Mouse (Mus musculus) myocyte (in vitro differentiated cells): ENCODE results near the gene Tbl1x. TPM values are rescaled to one million over a fixed set of nuclear protein-coding genes. Genes with fewer than 3 reads are reported as not detected.

Source experiments
- H3K27me3 ChIP-seq: one replicate; pipeline ENCODE4 v1.6.1; 2011; ENCODE audit not compliant: control insufficient read depth, insufficient read depth, insufficient read length
- H3K36me3 ChIP-seq: one replicate; pipeline ENCODE4 v1.6.1; 2011; ENCODE audit not compliant: control insufficient read depth, insufficient read depth
- H3K4me2 ChIP-seq: one replicate; pipeline ENCODE4 v1.6.1; 2011; ENCODE audit warnings: low read depth, control low read depth
- H3K4me3 ChIP-seq: one replicate; pipeline ENCODE4 v1.5.1; 2011; ENCODE audit warnings: mild to moderate bottlenecking, control low read depth, moderate library complexity
- H3K79me2 ChIP-seq: one replicate; pipeline ENCODE4 v1.6.1; 2011; ENCODE audit not compliant: control insufficient read depth, insufficient read depth
- H3ac ChIP-seq: one replicate; pipeline ENCODE4 v1.6.1; 2011; ENCODE audit not compliant: control insufficient read depth, insufficient read length
- CEBPB ChIP-seq: IDR thresholded peaks from 2 replicates; pipeline ENCODE4 v1.6.1; 2011; ENCODE audit warnings: mild to moderate bottlenecking, moderate library complexity; ENCODE audit not compliant: poor library complexity, insufficient read depth, severe bottlenecking
- E2F4 ChIP-seq: IDR thresholded peaks from one replicate; pipeline ENCODE4 v1.6.1; 2011; ENCODE audit warnings: mild to moderate bottlenecking, control low read depth, moderate library complexity; ENCODE audit not compliant: insufficient read depth
- MAX ChIP-seq: IDR thresholded peaks from one replicate; pipeline ENCODE4 v1.6.1; 2011; ENCODE audit warnings: low read depth, mild to moderate bottlenecking, control low read depth
- MYOD1 ChIP-seq, 3 experiments: IDR thresholded peaks; one replicate each; pipeline ENCODE4 v1.6.1; 2011; ENCODE audit warnings: control low read depth in 2 of 3, low read depth in 2 of 3, mild to moderate bottlenecking in 2 of 3, moderate library complexity in 1 of 3; ENCODE audit not compliant: insufficient read length in 2 of 3, control insufficient read depth in 1 of 3
- MYOG ChIP-seq, 3 experiments: IDR thresholded peaks; one replicate each; pipeline ENCODE4 v1.6.1; 2011; ENCODE audit warnings: control low read depth in 2 of 3, low read depth in 2 of 3, mild to moderate bottlenecking in 2 of 3; ENCODE audit not compliant: insufficient read length in 2 of 3, control insufficient read depth in 1 of 3, insufficient read depth in 1 of 3
- POLR2A ChIP-seq: IDR thresholded peaks from one replicate; pipeline ENCODE4 v1.6.1; 2011; ENCODE audit warnings: low read depth, mild to moderate bottlenecking, control low read depth, moderate library complexity; ENCODE audit not compliant: insufficient read length
- POLR2AphosphoS2 ChIP-seq: IDR thresholded peaks from one replicate; pipeline ENCODE4 v1.6.1; 2011; ENCODE audit warnings: low read depth, control low read depth; ENCODE audit not compliant: insufficient read length
- REST ChIP-seq: IDR thresholded peaks from one replicate; pipeline ENCODE4 v1.6.1; 2011; ENCODE audit warnings: mild to moderate bottlenecking, control low read depth, moderate library complexity; ENCODE audit not compliant: insufficient read depth, insufficient read length
- SRF ChIP-seq: IDR thresholded peaks from one replicate; pipeline ENCODE4 v1.6.1; 2011; ENCODE audit warnings: low read depth; ENCODE audit not compliant: control insufficient read depth, insufficient read length
- TCF12 ChIP-seq: IDR thresholded peaks from one replicate; pipeline ENCODE4 v1.6.1; 2011; ENCODE audit warnings: mild to moderate bottlenecking, control low read depth; ENCODE audit not compliant: poor library complexity, insufficient read depth, severe bottlenecking
- TCF3 ChIP-seq: IDR thresholded peaks from one replicate; pipeline ENCODE4 v1.6.1; 2011; ENCODE audit warnings: low read depth, control low read depth; ENCODE audit not compliant: insufficient read length
- USF1 ChIP-seq: IDR thresholded peaks from one replicate; pipeline ENCODE4 v1.6.1; 2011; ENCODE audit warnings: low read depth, mild to moderate bottlenecking, control low read depth, moderate library complexity
- polyA plus RNA-seq: library from polyadenylated mRNA; unstranded; fragments of >200 nt; fragmentation: generic; extraction: Trizol; gene quantifications from one replicate; pipeline ENCODE4 v1.2.1, GENCODE M21; 2012; ENCODE audit warnings: missing spikeins

Tbl1x gene
- polyA plus RNA-seq, 1 experiment = 31.6 TPM

DNA sequence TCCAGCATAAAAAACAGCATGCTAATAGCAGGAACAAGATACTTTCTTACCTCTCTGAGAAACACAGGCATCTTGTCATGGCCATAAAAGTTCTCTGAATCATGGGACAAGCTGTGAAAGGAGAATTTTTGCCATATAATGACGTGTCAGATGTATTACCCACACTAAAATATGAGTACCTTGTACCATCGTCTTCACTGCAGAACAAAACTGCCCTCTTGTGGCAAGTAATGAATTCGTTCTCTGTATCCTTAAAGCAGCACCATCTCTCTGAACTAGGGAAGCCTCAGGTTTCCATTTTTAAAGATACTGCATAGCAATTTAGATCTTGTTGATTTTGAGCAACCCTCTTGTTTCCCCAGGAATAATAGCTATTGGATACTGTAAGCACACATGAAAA, 127.3 kb downstream of the Tbl1x start:
- Histone ChIP-seq H3K4me3 (no peak overlapping the region), H3K27me3 (no peaks in the 10 kb centered on the region), H3ac (no peak overlapping the region), H3K4me2 (no peak overlapping the region), H3K36me3 (no peaks in the 10 kb centered on the region), H3K79me2 (peaks cover 15% of the 10 kb centered on the region)
- TF ChIP-seq SRF (no peak), MAX (no peak)

GRCm38 (mm10) chrX:77640301-77640700, 129.5 kb downstream of the Tbl1x start:
- Histone ChIP-seq H3K4me3 (no peak overlapping the region), H3K36me3 (no peaks in the 10 kb centered on the region), H3K4me2 (no peak overlapping the region), H3ac (no peak overlapping the region), H3K79me2 (peaks cover 13% of the 10 kb centered on the region), H3K27me3 (no peaks in the 10 kb centered on the region)
- TF ChIP-seq POLR2A (no peak), USF1 (no peak), SRF (no peak), POLR2AphosphoS2 (no peak), TCF12 (no peak), MYOD1 (IDR thresholded peaks at IDR 0.05; ENCODE audit: control insufficient read depth in 1 of 3, insufficient read length in 2 of 3, low read depth in 2 of 3) (no peak), REST (no peak), TCF3 (no peak), MAX (no peak), MYOG (IDR thresholded peaks at IDR 0.05; ENCODE audit: control insufficient read depth in 1 of 3, insufficient read depth in 1 of 3, insufficient read length in 2 of 3, low read depth in 2 of 3) (no peak), CEBPB (no peak), E2F4 (no peak)

GRCm38 (mm10) chrX:77646164-77646563, 135.4 kb downstream of the Tbl1x start:
- Histone ChIP-seq H3K4me3 (no peak overlapping the region), H3K4me2 (no peak overlapping the region), H3K36me3 (peaks cover 28% of the 10 kb centered on the region), H3K79me2 (no peaks in the 10 kb centered on the region), H3K27me3 (no peaks in the 10 kb centered on the region), H3ac (no peak overlapping the region)
- peak in 2 of 3 experiments; percentile 85 to 91 for TF ChIP-seq MYOG (IDR thresholded peaks at IDR 0.05; ENCODE audit: control insufficient read depth in 1 of 3, insufficient read depth in 1 of 3, insufficient read length in 2 of 3, low read depth in 2 of 3)
- peak; percentile 38 for TF ChIP-seq TCF3
- TF ChIP-seq MYOD1 (IDR thresholded peaks at IDR 0.05; ENCODE audit: control insufficient read depth in 1 of 3, insufficient read length in 2 of 3, low read depth in 2 of 3) = peak in 2 of 3 experiments; percentile 67 to 85
- no peak for TF ChIP-seq USF1

DNA sequence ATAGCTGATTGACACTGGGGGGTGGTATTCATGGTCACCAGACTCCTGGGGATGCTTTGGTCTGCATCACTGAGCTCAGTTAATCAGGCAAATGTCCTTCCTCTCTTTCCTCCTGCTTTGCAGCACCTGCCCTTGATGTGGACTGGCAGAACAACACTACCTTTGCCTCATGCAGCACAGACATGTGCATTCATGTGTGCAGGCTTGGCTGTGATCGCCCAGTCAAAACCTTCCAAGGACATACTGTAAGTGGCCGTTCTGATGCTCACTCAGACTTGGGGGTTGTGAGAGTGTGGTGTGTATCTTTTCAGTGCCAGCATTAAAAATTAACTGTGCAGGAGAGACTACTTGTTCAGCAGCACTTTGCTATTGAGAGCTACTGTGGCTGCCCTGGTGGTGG, 139.4 kb downstream of the Tbl1x start:
- Histone ChIP-seq H3K36me3 (peaks cover 44% of the 10 kb centered on the region), H3K4me3 (no peak overlapping the region), H3ac (no peak overlapping the region), H3K27me3 (no peaks in the 10 kb centered on the region), H3K4me2 (no peak overlapping the region), H3K79me2 (no peaks in the 10 kb centered on the region)
- TF ChIP-seq MYOG (IDR thresholded peaks at IDR 0.05; ENCODE audit: control insufficient read depth in 1 of 3, insufficient read depth in 1 of 3, insufficient read length in 2 of 3, low read depth in 2 of 3) = no peak
- TF ChIP-seq SRF = no peak
- TF ChIP-seq CEBPB = no peak
- no peak for TF ChIP-seq MAX
- no peak for TF ChIP-seq TCF12

DNA sequence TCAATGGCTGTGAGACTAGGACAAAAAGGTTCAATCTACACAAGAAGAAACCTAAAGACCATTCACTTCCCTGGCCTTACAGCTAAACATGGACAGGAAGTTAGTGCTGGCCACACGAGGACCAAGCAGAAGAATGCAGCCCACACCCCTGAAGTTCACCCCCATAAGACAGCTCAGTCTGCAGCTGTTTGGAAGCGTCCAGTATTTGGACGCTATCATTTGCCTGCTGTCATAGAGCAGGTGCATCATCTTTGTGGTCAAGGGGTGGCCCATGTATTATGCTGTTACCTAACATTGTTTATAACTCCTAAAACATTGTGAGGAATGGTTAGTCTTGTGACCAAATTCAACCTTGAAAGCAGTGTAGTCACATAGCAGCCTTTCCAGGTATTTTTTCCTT, 151.2 kb downstream of the Tbl1x start:
- no peak overlapping the region for H3K4me3 ChIP-seq
- H3K4me2 ChIP-seq = no peak overlapping the region
- TF ChIP-seq POLR2A (no peak), POLR2AphosphoS2 (no peak), USF1 (no peak), E2F4 (no peak), SRF (no peak), REST (no peak), TCF12 (peak; percentile 23), MYOG (IDR thresholded peaks at IDR 0.05; ENCODE audit: control insufficient read depth in 1 of 3, insufficient read depth in 1 of 3, insufficient read length in 2 of 3, low read depth in 2 of 3) (peak in 2 of 3 experiments; percentile 21 to 71), MAX (no peak), TCF3 (no peak), MYOD1 (IDR thresholded peaks at IDR 0.05; ENCODE audit: control insufficient read depth in 1 of 3, insufficient read length in 2 of 3, low read depth in 2 of 3) (peak; percentile 42 to 92 (median 59)), CEBPB (no peak)
- H3ac ChIP-seq = no peak overlapping the region
- no peaks in the 10 kb centered on the region for H3K79me2 ChIP-seq
- no peaks in the 10 kb centered on the region for H3K27me3 ChIP-seq
- H3K36me3 ChIP-seq = peaks cover 14% of the 10 kb centered on the region
